Mouse (Mus musculus) left cerebral cortex, adult 2 months (tissue): ENCODE data around the gene Chat. TPM values are rescaled to one million over a fixed set of nuclear protein-coding genes. Genes with fewer than 3 reads are reported as not detected.
"Not testable (repeated sequence)": the region's sequence is repeated elsewhere in the genome, so short reads cannot be mapped to it uniquely, and the experiment has no call there.

Experiments
- DNase-seq, 2 experiments: peaks; one replicate each; pipeline ENCODE4 v3.0.0; 2021 to 2022; ENCODE audit warnings: low spot score in 2 of 2, mixed read lengths in 1 of 2; ENCODE audit errors: extremely low spot score in 1 of 2
- H3K27ac ChIP-seq: fragments of 200-600 bp; 2 replicates; pipeline ENCODE4 v1.8.1; 2022
- H3K4me3 ChIP-seq: fragments of 200-600 bp; 2 replicates; pipeline ENCODE4 v1.8.1; 2022
- CTCF ChIP-seq: fragments of 200-600 bp; IDR thresholded peaks from 2 replicates; pipeline ENCODE4 v1.8.1; 2022; ENCODE audit warnings: antibody characterized with exemption, mild to moderate bottlenecking, moderate library complexity
- intact Hi-C: fragments of 180-260 bp; cut with DNase I; formaldehyde crosslinking; loops from one replicate; pipeline ENCODE4 v1.15.1; 2025
- total RNA-seq, 2 experiments: library from RNA; stranded (reverse); gene quantifications; 2 replicates each; pipeline ENCODE4 v1.2.3; 2021

The Chat gene
- total RNA-seq, 2 experiments from 2014 or later = 0.25 to 1.4 TPM

- DNase-seq = no peak
- no peak for TF ChIP-seq CTCF
- Histone ChIP-seq H3K27ac (no peak overlapping the region), H3K4me3 (no peak overlapping the region)
- intact Hi-C loops = no loop called here
Observed at GRCm38 (mm10) chr14:32439744-32440143, 26.0 kb downstream of the Chat start.

GRCm38 (mm10) chr14:32439316-32439715 is 26.5 kb downstream of the Chat start:
- no peak overlapping the region for H3K27ac ChIP-seq
- intact Hi-C loops = no loop called here
- no peak overlapping the region for H3K4me3 ChIP-seq
- no peak for DNase-seq
- TF ChIP-seq CTCF = no peak

GRCm38 (mm10) chr14:32437352-32437793 is 28.4 kb downstream of the Chat start:
- no peak for DNase-seq
- peak; percentile 15 for TF ChIP-seq CTCF
- intact Hi-C loops = no loop called here
- Histone ChIP-seq H3K27ac (no peak overlapping the region), H3K4me3 (no peak overlapping the region)

GRCm38 (mm10) chr14:32429030-32429602 is 36.7 kb downstream of the Chat start:
- Histone ChIP-seq H3K4me3 (no peak overlapping the region), H3K27ac (no peak overlapping the region)
- DNase-seq = no peak
- no peak for TF ChIP-seq CTCF
- intact Hi-C loops = no loop called here

- DNase-seq = no peak
Observed at GRCm38 (mm10) chr14:32423946-32424345, 41.8 kb downstream of the Chat start.

GRCm38 (mm10) chr14:32418747-32419146 is 47.0 kb downstream of the Chat start:
- no peak for TF ChIP-seq CTCF

More at GRCm38 (mm10) chr14:32423946-32424345, 41.8 kb downstream of the Chat start:
- intact Hi-C loops = no loop called here
- Histone ChIP-seq H3K4me3 (no peak overlapping the region), H3K27ac (no peak overlapping the region)
- no peak for TF ChIP-seq CTCF

GRCm38 (mm10) chr14:32412075-32412474 is 53.7 kb downstream of the Chat start:
- no peak overlapping the region for H3K4me3 ChIP-seq
- intact Hi-C loops = no loop called here
- no peak for TF ChIP-seq CTCF
- peak in 1 of 2 experiments; percentile 14 for DNase-seq
- H3K27ac ChIP-seq = no peak overlapping the region

More at GRCm38 (mm10) chr14:32418747-32419146, 47.0 kb downstream of the Chat start:
- no peak for DNase-seq
- no peak overlapping the region for H3K27ac ChIP-seq
- intact Hi-C loops = no loop called here
- H3K4me3 ChIP-seq = no peak overlapping the region

- intact Hi-C loops = no loop called here
- TF ChIP-seq CTCF = no peak
- Histone ChIP-seq H3K4me3 (no peak overlapping the region), H3K27ac (no peak overlapping the region)
- DNase-seq = no peak
Observed at GRCm38 (mm10) chr14:32410084-32410483, 55.7 kb downstream of the Chat start.

- H3K27ac ChIP-seq, DNase-seq, H3K4me3 ChIP-seq, intact Hi-C loops: not testable (repeated sequence)
Observed at GRCm38 (mm10) chr14:32405399-32405798, 60.4 kb downstream of the Chat start.

GRCm38 (mm10) chr14:32388196-32388595 is 77.6 kb downstream of the Chat start, which contains the start of gene 1700024G13Rik:
TSS of gene 1700024G13Rik (minus strand) at chr14:32388391.
- intact Hi-C loops = no loop called here
- TF ChIP-seq CTCF = no peak

GRCm38 (mm10) chr14:32381619-32382018 is 84.2 kb downstream of the Chat start:
- Histone ChIP-seq H3K4me3 (no peak overlapping the region), H3K27ac (no peak overlapping the region)
- intact Hi-C loops = no loop called here
- TF ChIP-seq CTCF = no peak
- DNase-seq = no peak

More at GRCm38 (mm10) chr14:32388196-32388595, 77.6 kb downstream of the Chat start, which contains the start of gene 1700024G13Rik:
- H3K27ac ChIP-seq = no peak within 1 kb of the TSS
- no peak for DNase-seq
- no peak within 1 kb of the TSS for H3K4me3 ChIP-seq

GRCm38 (mm10) chr14:32381066-32381465 is 84.7 kb downstream of the Chat start:
- no peak for DNase-seq
- H3K27ac ChIP-seq = no peak overlapping the region
- TF ChIP-seq CTCF = no peak
- intact Hi-C loops = no loop called here
- H3K4me3 ChIP-seq = no peak overlapping the region

- intact Hi-C loops = no loop called here
- DNase-seq = no peak
- TF ChIP-seq CTCF = no peak
- Histone ChIP-seq H3K4me3 (no peak overlapping the region), H3K27ac (no peak overlapping the region)
Observed at GRCm38 (mm10) chr14:32380099-32380480, 85.7 kb downstream of the Chat start.
